Comparison of ENCODE assay signal across 7 mouse cellular contexts in genomic region chr1:78745230-78745777, GRCm38 (mm10).
A peak's percentile ranks its signal among the peaks of the same experiment; 100 is the strongest.
DNase-seq lines count a peak whose midpoint lies in the region; TF ChIP-seq lines count a peak whose summit lies in the region.

No protein-coding gene starts in this region.

- peak; percentile 65 for DNase-seq in 3134 (ENCODE audit: extremely low read depth, insufficient read length, low spot score)
- DNase-seq in heart, postnatal 4 days: peak; percentile 71
- DNase-seq in layer of hippocampus, postnatal 36 days: peak; percentile 80 to 81
- peak; percentile 45 to 53 for DNase-seq in right cerebral cortex, postnatal 10 days (ENCODE audit: low spot score in 2 of 2)
- no peak for DNase-seq in thymus, postnatal 36 days

- no peaks in the 10 kb centered on the region for H3K4me1 ChIP-seq in cortical plate, adult 2 months (ENCODE audit: control insufficient read depth, insufficient read depth, low read length)

- no peak overlapping the region for H3ac ChIP-seq in C2C12 (ENCODE audit: control insufficient read depth, insufficient read length, low read depth)

- no peak overlapping the region for H3K4me3 ChIP-seq in C2C12 (ENCODE audit: insufficient read depth, poor library complexity, severe bottlenecking)
- H3K4me3 ChIP-seq in cortical plate, adult 2 months (ENCODE audit: insufficient read depth, low read length): no peak overlapping the region

- no peaks in the 10 kb centered on the region for H3K79me2 ChIP-seq in C2C12 (ENCODE audit: control insufficient read depth, insufficient read depth)

- H3K36me3 ChIP-seq in C2C12 (ENCODE audit: control insufficient read depth, insufficient read depth): no peaks in the 10 kb centered on the region

- no peak for TF ChIP-seq POLR2A in cortical plate, adult 2 months (IDR thresholded peaks at IDR 0.05; ENCODE audit: extremely low read depth, insufficient read depth, low read length)

- H3K79me3 ChIP-seq in C2C12 (ENCODE audit: low read depth): no peaks in the 10 kb centered on the region

- TF ChIP-seq CTCF in C2C12 (IDR thresholded peaks at IDR 0.05; ENCODE audit: control insufficient read depth, insufficient read depth, insufficient read length): no peak
- no peak for TF ChIP-seq CTCF in cortical plate, adult 2 months (IDR thresholded peaks at IDR 0.05; ENCODE audit: extremely low read depth, insufficient read depth, low read length)

- no peaks in the 10 kb centered on the region for H3K27me3 ChIP-seq in C2C12 (ENCODE audit: control insufficient read depth, insufficient read depth, insufficient read length)

- peak overlapping the region; percentile 45 for H3K27ac ChIP-seq in cortical plate, adult 2 months (ENCODE audit: insufficient read depth, low read length)

TF ChIP-seq in C2C12, 6 proteins besides CTCF, POLR2A, EP300 and RAD21:
- no peak for TF ChIP-seq FOSL1 (IDR thresholded peaks at IDR 0.05; ENCODE audit: insufficient read depth, low read length, poor library complexity, severe bottlenecking)
- peak; percentile 69 for TF ChIP-seq MYOD1 (IDR thresholded peaks at IDR 0.05; ENCODE audit: control insufficient read depth, insufficient read length, low read depth)
TF ChIP-seq in C2C12: peak in this region for 1.

Comparison
In these comparisons a context has a peak if more than half of its experiments do, and no peak if none do; other contexts are left out.
1. DNase-seq: peak in 3134 (single experiment), heart, postnatal 4 days (single experiment), layer of hippocampus, postnatal 36 days (2 of 2) and right cerebral cortex, postnatal 10 days (2 of 2); none in thymus, postnatal 36 days (0 of 2).